10 mouse cellular contexts compared by ENCODE assay signal in the genomic region with DNA sequence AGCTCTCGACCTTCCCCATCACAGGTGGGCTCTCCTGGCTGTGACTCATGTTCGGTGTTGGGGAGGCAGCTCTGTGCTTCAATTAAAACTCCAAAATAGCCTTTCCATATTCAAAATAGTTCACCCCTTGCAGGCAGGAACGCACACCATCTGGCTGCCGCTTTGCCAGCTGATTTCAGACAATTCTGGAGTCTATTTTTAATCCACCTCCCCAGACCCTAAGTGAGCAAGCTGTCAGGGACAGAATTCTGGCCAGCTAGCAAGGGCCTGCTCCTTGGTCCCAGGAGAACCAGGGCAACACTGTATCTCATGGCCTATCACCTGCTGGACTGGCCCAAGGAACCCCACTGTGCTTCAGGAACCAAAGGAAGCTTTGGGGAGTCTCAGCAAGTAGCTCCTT.
DNase-seq lines count a peak whose midpoint lies in the region.
"Had no signal": no experiment of that assay in that cellular context is flagged by ENCODE, and none has a peak within 500 bp of the region (broad histone marks: within the 10 kb centered on the region; RNA-seq: fewer than 3 reads in every experiment).

No protein-coding gene starts in this region.

- intact Hi-C loops in heart, postnatal 10 days (cut with DNase I) = no loop called here
- intact Hi-C loops in heart, postnatal 25 days (cut with DNase I) = no loop called here

- peak; percentile 5 to 6 for DNase-seq in heart, postnatal 10 days
- no peak for DNase-seq in heart, postnatal 25 days (ENCODE audit: low spot score)
- DNase-seq in brain, adult 2 months (ENCODE audit: low read depth, low spot score) = peak; percentile 95
- peak; percentile 63 for DNase-seq in cerebellum, adult 11 months
- DNase-seq in layer of hippocampus, adult 9-11 months = peak; percentile 55
- no peak for DNase-seq in neural tube, embryonic 10.5 days (ENCODE audit: extremely low spot score, low spot score)
- DNase-seq in testis, postnatal 14 days (ENCODE audit: low spot score) = no peak
- DNase-seq: heart, postnatal 4 days; kidney, postnatal 25 days; liver, postnatal 0 days had no signal

Comparison
In these comparisons a context has a peak if more than half of its experiments do, and no peak if none do; other contexts are left out.
1. DNase-seq: peak in heart, postnatal 10 days (2 of 2), brain, adult 2 months (single experiment), cerebellum, adult 11 months (single experiment) and layer of hippocampus, adult 9-11 months (single experiment); none in heart, postnatal 25 days (single experiment), neural tube, embryonic 10.5 days (single experiment) and testis, postnatal 14 days (single experiment).